Mouse (Mus musculus) fat pad, adult 2 months (tissue): ENCODE measurements around the gene Fgf13.

Source experiments
- DNase-seq: peaks from one replicate; pipeline ENCODE4 v3.0.0-alpha.2; 2011; ENCODE audit warnings: low read depth, low spot score; ENCODE audit errors: extremely low read depth

The Fgf13 gene

DNA sequence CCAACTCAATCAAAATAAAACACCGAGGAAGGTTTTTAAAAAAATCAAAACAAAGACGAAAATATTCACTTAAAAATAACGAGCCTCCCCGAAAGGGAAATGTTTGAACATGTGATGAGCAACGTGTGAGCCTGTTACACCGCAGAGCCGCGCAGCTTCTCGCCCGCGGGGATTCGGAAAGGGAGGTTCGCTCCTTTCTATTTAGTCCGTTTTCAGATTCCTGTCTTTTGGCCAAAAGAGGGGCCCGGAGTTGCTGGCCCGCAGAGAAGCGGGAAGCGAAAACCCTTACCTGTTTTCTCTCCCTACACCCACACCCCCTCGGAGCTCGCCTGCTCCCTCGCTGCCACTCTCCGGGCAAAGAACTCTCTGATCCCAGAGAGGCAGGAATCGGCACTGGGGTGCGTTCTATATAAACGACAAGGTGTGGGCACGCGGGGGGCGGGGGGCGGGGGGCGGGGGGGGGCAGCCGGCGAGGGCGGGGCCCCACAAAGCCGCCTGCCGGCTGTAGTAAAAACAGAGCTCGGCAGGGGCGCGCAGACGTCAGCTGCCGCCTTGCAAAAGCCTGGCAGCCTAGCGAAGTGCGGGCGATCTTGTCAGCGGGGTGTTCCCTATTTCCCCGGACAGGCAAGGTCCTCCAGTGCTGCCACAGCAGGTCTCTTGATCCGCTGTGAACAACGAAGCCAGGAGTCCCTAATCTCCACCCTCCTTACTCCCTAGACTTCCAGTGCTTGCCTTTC is at the start of gene Fgf13:
Gene Fgf13 (minus strand): TSS at position 377 of the 737 bp plus-strand sequence.
- peak; percentile 2 for DNase-seq

DNA sequence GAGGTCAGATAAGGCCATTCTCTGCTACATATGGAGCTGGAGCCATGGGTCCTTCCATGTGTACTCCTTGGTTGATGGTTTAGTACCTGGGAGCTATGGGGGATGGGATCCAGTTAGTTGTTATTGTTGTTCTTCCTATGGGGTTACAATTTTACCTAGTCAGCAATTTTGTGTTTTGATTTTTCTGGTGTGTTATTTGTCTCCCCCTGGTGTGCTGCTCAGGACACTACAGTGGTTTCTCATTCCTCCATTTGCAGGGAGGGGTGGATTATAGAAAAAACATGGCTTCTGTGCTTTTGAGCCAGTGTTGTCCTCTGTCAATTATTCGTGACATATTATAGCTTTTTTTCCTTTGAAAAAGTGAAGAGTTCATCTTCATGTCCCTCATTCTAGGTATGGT is 38.7 kb upstream of the Fgf13 start:
- no peak for DNase-seq

DNA sequence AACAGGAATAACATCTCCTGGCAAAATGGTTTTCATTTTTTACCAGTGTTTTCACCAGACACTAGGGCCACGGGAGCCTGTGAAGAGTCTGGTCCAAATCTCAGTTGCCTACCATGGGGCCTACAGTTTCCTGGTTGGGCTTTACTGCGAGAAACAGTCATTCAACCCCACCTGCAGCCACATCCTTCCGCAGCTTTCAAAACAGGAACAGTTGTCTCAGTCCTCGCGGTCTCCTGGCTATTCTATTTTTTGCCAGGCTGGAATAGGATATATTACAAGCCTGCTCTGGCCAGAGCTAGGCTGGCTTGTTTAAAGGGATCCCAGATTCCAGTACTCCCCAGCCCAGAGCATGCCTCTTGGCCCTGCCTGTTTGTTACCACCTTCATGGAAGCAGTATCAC is 21.2 kb upstream of the Fgf13 start:
- no peak for DNase-seq

DNA sequence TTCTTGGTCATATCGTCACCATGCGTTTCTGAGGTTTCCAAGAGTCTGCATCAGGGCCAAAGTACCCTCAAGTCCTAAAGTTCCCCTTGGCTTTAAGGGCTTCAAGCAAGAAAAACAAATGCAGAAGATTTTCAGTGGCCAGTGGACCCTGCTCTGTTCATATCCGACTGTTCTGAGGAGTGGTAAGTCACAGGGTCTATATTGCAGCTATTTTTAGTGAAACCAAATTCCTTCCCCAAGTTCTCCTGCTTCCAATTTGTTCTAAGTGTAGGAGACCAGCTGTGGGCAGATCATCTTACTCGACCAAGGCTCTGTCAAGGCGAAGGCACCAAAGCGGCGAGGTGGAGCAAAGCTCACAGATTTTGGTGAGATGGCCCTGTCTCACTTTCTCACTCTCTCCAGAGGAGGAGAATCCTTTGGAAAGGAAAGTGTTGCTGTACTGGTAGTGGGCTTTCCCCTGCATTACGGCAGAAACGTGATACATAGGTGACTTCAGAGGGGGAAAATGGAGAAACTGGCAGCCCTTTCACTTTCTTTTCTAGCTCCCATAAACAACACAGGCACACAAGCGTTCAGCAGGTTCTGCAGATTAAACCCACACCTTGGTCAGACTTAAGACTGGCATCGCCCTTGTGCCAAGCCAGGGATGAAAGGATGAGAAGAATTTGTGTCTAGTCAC is 17.8 kb upstream of the Fgf13 start:
- no peak for DNase-seq

DNA sequence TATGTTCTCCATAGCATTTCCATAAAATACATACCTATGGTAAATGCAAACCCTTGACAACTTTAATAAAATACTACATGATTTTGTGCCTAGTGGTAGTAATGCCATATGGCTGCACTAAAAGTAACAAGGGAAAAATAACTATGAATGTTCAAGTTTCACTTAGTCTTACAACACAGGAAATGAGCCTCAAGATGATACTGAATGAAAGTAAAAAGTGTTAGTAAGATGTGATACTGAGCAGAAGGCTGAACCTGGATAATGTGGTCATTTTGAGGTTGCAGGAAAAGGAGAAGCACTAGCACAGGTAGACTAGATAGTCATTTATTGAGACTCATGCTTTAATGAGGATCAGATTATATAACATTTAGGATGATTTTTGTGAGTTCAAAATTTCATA is 16.2 kb upstream of the Fgf13 start:
- no peak for DNase-seq

DNA sequence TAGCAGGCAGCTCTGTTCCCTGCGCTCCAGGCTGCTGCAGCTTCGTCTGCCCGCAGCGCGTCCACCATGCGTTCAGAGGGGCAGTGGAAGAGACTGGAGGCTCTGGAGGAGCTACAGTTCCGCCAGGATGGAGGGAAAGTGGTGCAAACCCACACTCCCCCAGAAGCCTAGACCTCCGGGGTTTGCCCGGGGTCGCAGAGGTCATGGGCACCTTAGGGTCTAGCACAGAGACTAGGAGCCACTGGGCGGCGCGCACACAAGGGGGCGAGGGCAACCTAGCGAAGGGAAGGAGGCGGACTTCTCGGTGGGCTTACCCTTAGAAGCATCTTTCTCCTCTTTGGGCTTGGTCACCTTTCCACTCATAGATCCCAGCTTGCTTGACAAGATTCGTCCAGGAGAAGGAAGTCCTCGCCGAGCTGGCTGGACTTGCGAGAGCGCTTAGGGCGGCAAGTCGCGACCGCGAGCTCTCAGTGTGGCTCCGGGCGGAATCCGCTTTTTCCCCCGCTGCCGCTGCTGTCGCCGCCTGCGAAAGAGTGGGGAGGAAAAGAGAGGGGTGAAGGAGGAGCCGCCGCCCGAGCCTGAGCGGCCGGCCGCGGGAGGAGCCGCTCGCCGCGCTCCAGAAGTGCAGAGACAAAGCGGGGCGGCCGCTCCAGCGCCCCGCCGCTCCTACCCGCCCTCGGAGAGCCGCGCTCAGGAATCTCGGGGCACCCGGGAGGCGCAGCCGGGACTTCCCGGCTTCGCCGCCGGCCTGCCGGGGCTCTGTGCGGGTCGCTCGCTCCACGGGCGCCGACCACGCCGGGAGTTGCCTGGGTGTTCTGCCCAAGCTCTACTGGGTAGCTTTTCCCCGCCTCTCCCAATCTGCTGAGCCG is 811 bp downstream of the Fgf13 start:
- no peak for DNase-seq

DNA sequence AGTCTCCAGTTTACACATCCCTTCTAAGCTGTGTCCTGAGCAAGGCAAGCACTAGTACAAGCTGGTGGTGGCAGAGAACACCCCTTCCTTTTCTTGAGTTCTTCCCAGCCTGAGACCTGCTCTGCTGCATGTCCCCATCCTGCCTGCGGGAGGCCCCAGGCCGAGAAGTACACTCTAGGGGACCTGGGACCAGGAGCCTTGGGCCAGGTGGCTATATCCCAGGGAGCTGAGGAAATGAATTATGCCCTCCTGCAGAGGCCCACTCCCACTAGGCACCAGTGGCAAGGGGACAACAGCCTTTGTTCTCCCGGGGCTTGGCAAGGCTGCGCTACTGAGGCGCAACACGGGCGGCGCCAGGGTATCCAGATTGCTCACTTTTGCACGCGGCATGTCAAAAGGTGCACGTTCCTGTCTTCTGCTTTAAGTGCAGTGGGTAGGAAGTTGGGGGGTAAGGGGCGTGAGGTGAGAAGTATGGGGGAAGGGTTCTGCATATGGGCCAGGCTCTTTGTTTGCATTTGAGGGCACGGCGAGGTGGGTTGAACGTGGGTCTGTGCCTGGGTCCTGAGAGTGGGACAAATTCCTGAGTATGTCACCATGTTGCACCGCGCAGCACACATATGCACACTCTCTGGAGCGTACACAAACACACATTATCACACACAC is 1.7 kb downstream of the Fgf13 start:
- no peak for DNase-seq

DNA sequence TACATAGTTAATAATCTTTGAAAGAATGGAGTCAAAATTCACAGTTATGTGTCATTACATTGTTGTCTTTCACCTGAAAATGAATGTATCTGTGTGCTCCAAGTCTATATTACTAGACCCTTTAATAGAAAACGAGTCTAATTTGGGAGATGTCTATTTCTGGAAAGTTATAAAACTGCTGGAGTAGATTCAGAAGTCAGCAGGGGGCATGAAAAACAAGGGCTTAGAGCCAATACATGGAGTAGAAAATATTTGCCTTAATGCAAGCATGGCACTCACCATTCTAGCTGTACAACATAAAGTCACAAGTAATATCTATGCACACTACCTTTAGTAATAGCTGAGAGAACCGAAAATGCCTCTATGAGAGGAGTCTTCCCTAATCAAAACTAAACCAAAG is 19.9 kb downstream of the Fgf13 start:
- DNase-seq = no peak

DNA sequence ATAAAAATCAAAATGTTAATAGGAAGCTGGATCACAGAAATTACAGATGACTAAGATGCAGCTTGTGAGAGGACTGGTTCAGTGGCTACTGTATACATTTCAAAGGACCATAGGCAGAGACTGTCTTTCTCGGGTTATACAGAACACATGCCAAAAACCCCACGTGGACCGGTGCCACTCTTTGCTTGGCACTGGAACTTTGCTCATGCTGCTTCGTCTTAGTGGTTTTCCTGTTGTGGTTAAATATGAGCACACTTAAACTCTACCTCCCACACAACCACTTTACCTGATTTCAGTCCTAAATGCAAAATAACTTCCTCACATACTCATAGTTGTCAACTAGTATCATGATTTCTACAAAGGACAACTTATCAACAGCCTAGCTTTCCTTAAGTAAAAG is 59.6 kb downstream of the Fgf13 start:
- DNase-seq = no peak

DNA sequence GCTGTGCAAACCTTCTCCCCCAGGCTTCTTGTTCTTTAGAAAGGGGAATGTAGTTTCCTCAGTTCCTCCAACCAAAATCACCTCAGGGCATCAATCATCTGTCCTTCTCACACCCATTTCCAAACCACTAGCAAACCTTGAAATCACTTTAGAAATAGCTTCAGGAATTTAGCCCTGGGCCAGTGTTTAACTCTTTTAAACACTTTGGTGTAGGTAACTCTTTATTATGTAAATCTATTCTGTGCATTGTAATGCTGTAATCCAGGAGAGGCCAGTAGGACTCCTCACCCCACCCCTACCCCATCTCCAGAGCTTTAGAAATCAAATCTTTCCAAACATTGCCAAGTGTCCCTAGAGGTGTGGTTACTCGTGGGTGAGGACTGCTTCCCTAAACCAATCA is 74.5 kb downstream of the Fgf13 start:
- no peak for DNase-seq

DNA sequence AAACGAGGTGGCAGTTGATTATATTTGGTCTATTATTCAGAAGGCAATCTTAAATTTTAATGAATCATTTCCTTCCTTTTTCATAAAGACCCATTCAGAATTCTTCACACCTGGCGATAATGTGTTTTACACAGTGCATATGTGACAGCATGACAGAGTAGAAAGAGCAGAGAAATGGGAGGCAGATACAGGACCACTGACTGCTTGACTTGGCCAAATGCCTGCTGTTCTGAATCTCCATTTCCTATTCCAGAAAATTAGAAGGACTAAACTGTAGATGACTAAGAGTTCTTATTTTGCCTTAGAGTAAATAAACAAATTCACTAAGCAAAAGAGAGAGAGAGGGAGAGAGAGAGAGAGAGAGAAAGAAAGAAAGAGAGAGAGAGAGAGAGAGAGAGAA is 82.4 kb downstream of the Fgf13 start:
- DNase-seq = no peak

DNA sequence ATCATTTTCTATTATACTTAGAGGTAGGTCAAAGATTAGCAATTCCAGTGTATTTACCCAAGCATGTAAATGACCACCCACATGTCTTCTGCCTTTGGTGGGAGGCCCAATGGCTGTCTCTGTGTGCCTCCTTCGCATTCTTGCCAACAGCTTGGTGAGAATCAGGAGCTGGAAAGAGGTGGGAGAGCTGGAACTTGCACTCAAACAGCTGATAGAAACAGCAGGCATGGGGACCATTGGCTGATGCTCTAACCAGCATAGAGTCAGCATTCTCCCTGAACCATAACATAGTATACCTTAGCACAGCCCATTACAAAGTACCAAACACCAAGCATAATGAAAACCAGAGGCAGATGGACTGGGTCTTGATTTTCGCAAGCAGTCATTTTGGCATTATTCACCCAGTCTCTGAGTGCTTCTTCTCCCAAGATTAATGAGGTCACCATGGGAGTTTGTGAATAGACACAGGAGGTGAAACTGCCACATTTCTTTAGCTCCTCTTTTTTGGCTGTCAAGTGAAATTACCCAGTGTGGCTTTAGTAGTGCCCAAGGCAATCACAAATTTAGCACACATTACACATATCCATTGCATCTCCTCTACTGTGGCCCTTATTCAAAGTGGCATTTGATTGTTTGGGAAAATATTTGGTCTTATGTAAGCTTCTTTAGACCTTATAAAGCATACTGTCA is 165.1 kb downstream of the Fgf13 start:
- no peak for DNase-seq

DNA sequence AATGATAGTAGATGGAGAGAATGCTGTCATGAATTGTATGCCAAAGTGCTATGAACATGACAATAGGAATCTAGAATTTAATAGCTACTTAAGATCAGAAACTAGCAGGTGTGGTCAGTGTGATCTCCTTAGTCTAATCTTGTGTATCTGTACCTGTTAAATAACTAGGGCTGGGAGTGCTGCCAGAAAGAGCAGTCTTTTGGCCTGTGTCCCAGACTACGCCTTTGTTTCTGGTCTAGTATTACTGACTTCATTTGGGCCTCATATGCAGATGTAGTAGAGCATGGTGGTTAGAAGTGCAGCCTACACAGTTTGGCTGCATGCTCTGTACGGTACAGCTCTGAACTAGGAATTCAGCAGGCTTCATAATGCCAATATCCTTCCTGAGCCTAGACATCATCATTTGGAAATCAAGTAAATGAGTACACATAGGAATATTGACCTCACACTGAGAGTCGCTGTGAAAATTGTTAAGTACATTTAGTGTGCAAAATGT is 276.9 kb downstream of the Fgf13 start:
- peak; percentile 3 for DNase-seq

DNA sequence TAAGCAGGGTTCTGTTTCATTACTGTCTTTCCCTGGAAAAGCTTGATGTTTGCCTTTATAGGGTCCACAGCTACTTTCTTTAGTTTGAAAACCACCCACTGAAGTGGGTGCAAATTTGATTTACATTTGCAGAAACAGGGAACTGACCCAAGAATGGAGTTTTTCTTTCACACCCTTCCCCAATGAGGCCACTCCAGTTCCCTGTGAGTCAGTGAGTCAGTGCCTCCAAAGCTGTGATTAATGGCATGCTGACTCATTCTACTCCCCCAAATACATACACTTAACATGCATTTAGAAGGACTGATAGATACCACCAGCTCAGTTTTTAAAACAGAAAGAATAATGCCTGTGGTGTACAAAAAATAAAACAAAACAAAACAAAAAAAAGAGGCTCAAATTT is 316.3 kb downstream of the Fgf13 start:
- DNase-seq = no peak

DNA sequence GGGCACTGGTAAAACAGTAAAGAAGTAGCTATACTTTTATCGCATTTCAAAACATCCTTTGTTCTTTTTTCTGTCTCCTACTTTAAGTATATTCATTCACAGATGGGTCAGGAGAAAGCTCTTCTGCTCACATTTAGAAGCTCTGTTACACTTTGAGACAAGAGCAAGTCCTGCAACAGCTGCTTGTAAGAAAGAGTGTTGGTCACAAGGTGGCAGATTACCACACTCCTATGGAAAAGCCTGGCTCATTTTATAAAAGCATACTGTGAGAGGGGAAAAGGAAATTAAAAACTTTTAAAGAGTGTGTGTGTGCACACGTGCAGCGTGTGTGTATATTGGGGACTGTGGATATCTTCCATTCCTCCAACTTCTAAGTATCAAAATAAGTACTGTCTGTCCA is 324.1 kb downstream of the Fgf13 start:
- no peak for DNase-seq

DNA sequence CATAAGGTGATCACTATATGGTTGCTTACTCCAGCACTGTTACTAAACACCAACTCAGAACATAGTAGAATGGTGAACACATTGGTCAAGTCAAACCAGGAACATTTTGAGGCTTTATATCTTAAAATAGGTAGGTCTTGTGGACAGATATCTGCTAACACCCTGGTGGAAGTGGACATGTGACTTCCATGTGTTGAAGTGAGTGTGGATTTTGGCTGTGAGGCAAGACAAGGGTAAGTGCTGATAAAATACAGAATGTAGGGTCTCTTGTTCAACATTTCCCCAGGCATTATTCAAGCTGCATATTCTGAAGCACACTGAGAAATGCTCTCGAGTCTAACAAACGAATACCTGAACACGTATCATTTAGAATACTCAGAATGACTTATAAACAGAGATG is 324.7 kb downstream of the Fgf13 start:
- no peak for DNase-seq

DNA sequence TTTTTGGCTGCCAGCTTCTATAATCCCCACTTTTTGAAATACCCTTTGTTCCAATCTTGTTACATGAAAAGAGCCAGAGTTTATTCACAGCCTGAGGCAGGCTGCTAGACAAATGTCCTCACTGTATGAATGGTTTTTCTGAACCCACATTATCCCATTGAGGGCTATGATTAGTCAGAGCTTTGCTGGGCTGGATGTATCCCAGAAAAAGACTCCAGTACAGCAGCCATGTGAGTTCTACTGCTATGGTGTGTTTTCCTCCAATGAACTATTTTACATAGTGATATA is 326.5 kb downstream of the Fgf13 start:
- DNase-seq = no peak

DNA sequence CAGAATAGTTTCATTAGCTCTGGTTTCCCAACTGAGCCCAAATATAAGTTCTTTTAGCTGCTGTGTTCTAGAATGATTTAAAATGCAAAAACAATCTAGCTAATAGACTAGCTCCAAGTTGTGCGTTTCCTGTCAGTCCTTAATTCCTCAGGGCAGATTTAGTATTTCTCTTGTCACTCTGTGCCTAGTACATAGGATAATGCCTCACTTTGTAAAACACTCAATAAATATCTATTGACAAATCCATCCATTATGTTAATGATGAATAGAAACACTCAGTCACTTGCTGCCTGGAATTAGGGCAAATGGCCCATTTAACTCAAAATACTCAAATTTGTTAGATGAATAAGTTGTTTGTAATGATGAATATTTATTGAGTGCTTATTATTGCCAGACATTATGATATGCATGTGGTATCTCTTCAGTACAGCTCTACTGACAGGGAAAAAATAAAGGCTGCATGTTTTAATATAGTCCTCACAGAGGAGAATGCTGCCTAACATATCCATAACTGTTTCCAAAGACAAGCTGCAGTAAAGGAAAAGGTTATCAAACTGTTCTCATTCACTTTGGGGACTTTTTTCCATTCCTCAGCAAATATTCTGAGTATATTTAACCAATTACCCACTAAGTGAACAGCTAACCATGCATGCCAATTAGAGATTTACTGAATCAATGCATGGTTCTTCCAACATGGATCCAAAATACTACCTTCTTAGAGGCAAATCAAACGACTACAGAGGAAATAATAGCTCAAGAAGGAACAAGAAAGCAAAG is 327.0 kb downstream of the Fgf13 start:
- DNase-seq = no peak

DNA sequence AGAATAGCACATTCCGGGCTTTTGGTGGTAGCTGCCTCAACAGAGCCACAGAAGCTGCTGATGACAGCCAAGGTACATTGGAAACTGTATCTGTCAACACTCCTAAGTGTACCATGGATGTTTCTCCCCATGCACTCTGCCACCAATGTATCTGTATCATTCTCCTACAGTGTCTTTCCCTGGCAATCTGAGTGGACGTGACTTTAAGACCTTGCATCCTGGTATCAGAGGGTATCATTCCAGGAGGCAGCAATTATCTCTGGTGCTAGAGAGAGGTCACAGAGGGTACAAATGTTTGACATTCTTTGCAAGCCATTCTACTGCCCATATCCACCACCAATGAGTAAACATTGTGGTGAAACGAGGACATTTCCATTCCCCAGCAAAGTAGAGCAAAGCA is 347.2 kb downstream of the Fgf13 start:
- DNase-seq = no peak

DNA sequence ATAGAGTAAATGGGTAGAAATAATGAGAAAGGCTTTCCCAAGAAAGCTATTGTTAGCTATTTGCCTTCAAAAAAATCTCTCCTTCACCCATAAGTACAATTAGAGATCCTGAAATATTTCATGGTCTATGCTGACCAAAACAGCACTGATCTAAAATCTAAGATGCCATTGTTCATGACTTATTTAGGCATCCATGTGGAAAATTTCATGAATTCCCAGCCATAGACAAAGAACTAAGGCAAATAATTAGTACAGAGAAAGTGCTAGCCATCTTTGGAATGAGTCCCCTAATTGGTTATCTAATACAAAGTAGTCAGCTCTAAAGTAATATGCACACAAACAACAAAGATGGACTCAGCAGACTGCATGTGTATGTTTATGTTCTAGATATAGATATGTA is 366.7 kb downstream of the Fgf13 start:
- DNase-seq = no peak
